Mouse (Mus musculus): ENCODE measurements at regions not wholly inside any gene's neighbourhood (a gene's known extent, or its start where the extent isn't known, plus 50 kb on each side); places are given as distances from the start of the nearest gene placed in this dataset.
"Not testable (repeated sequence)": the region's sequence is repeated elsewhere in the genome, so short reads cannot be mapped to it uniquely, and the experiment has no call there.

DNA sequence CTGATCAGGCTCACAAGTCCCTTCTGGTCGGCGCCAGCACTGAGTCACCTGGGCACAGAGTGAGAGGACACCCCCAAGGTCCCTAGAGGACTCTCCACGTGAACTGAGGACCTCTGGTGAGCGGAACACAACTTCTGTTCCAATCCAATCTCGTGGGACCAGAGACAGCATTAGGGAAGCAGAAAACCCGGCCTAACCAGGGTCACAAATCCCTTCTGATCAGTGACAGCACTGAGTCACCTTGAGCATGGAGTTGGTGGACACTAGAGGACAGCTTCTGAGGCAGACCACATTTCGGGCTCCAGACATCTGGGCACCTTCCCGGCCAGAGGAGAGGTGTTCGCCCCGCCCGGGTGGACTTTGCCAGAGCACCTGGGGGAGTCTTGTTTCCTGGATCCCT, 412.3 kb upstream of the Arid1b start:
- no peak for DNase-seq

GRCm38 (mm10) chr17:4610481-4610880, 383.7 kb upstream of the Arid1b start:
- DNase-seq = peak; percentile 18

- DNase-seq = no peak
Observed at GRCm38 (mm10) chr17:4610993-4611392, 383.1 kb upstream of the Arid1b start.

- DNase-seq = no peak
Observed at GRCm38 (mm10) chr17:4611711-4612110, 382.4 kb upstream of the Arid1b start.

- DNase-seq = peak; percentile 2
Observed at GRCm38 (mm10) chr17:4612136-4612535, 382.0 kb upstream of the Arid1b start.

DNA sequence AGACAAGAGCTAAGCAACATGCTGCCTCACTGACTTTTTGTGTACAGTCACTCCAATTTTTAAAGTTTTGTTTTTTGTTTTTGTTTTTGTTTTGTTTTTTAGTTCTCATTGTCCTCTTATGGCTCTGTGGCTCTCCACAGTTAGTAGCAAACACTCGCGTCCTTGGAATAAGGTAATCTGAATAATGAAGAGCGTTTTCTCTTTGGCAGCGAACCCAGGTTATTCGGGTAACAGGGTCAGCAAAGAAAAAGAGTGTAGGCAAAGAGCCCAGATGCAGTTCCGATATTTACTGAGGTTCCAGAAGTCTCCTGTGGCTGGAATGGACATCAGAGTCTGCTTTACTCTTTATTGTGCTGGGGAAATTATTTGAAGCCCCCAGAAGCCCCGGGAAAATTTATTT, 381.4 kb upstream of the Arid1b start:
- no peak for DNase-seq

- no peak for DNase-seq
Observed at GRCm38 (mm10) chr17:4620361-4620760, 373.8 kb upstream of the Arid1b start.

- DNase-seq = not testable (repeated sequence)
Observed at GRCm38 (mm10) chr17:4626126-4626525, 368.0 kb upstream of the Arid1b start.

- DNase-seq = no peak
Observed at GRCm38 (mm10) chr17:4627542-4627941, 366.6 kb upstream of the Arid1b start.

DNA sequence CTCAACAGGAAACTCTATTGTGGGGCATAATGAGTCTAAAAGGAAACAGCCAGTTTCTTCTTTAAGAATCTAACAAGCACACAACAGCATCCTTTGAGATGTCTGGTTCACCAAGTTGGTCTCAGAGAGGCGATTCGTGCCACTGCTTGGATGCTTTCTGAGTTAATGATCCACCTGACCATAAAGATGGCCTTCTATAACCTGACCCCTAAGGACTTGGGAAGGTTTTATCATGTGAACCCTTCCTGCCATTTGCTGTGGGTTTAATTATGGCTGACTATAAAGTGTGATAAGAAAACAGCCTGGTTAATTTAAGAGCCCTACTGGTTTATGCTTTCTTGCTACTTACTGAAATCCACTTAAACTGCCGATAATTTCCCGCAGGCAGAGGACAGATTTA, 363.0 kb upstream of the Arid1b start:
- no peak for DNase-seq

GRCm38 (mm10) chr17:4632506-4632905, 361.6 kb upstream of the Arid1b start:
- DNase-seq = no peak

- no peak for DNase-seq
Observed at GRCm38 (mm10) chr17:4633771-4634170, 360.4 kb upstream of the Arid1b start.

DNA sequence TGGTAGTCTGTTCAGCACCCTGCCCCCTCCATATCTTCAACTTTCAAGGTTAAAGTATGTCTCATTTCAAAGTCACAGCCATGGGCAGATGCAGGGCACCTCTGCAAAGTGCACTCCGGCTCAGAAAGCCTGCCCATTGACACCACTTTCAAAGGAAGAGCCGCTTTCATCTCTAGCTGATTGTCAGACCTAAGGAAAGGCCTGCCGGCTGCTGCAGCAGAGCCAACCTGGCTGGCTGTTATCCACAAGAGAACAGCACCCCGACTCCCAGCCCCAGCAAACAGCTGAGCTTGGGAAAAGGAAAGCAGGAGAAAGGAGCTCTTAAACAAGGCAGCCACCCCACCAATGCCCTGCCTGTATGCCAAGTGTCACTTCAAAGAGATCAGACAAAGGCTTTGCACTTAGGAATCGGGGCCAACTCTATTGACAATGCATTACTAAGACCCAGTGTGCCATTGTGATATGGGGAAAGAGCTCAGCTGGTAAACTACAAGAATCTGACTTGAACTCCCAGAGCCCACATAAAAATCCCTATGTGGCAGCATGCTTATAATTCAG, 357.3 kb upstream of the Arid1b start:
- DNase-seq = peak; percentile 2

- DNase-seq = no peak
Observed at GRCm38 (mm10) chr17:4639531-4639930, 354.6 kb upstream of the Arid1b start.

DNA sequence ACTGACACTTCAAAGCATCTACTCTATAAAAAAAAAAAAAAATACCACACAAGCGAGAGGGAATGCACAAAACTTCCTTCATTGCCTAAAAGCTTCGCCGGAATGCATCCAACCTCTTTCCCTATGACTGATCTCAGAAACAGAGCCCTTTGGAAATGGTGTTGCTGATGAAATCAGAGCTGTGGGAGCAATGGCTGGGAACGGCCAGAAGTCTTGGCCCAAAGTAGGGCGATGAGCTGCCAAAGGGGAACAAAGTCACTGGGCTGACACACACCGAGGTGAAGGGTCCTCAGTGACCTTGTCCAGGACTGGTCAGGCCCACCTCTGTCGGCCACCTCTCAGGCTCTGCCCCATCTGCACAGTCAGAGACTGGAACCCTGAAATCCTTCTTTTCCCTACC, 353.6 kb upstream of the Arid1b start:
- peak; percentile 66 for DNase-seq

DNA sequence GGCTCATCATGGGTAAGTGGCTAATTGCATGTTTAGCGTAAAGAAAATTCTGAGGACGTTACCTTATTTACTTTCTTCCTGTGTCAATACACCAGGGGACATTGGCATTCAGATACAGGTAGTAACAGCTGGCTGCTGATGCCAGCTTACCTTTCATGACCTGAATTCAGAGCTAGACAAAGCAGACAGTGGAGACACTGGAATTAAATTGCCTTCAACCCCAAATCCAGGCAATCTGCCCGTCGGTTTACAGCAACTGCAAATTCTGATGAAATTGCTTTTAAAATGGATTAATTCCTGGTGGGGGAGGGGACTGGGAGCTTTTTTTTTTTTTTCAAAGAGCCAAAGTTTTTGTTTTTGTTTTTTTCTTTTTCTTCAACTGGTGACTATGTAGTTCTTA, 353.0 kb upstream of the Arid1b start:
- peak; percentile 28 for DNase-seq

- no peak for DNase-seq
Observed at GRCm38 (mm10) chr17:4642046-4642445, 352.1 kb upstream of the Arid1b start.

GRCm38 (mm10) chr17:4643343-4643742, 350.8 kb upstream of the Arid1b start:
- no peak for DNase-seq

- no peak for DNase-seq
Observed at GRCm38 (mm10) chr17:4648603-4649002, 345.5 kb upstream of the Arid1b start.

DNA sequence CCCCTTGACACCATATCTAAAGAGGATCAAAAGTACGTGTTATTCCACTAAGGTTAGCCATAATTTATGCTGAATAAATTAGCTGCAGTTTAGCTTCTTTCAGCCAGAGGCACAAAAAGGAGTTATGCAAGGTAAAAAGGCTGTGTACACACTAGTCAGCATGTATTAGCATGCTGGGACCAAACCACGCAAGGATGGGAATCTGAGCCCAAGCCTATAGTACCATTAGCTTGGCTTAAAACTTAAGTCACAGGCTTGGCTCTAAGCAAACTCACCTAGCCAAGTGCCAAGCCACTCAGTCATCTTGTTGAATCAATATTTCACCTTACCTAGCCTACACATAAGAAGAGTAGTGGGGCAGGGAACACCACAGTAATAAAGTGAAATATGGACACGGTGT, 339.9 kb upstream of the Arid1b start:
- DNase-seq = no peak

DNA sequence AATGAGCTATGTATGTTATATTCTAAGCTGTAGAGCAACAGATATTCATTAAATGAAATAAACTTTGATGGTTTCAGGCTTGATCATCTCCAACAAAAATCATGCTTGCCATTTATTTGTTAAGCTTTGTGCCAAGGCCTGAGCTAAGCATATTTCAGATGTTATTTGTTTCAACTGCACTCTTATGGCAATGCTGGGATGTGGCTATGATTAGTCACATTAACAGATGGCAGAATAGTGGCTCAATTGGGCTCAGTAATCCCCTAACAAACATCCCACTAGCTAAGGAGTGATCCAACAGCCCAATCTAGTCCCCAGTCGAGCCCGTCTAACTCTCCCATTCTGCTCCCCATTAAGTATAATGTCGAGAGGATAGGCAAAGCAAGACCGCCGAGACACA, 332.1 kb upstream of the Arid1b start:
- no peak for DNase-seq

- DNase-seq = no peak
Observed at GRCm38 (mm10) chr17:4668511-4668910, 325.6 kb upstream of the Arid1b start.

DNA sequence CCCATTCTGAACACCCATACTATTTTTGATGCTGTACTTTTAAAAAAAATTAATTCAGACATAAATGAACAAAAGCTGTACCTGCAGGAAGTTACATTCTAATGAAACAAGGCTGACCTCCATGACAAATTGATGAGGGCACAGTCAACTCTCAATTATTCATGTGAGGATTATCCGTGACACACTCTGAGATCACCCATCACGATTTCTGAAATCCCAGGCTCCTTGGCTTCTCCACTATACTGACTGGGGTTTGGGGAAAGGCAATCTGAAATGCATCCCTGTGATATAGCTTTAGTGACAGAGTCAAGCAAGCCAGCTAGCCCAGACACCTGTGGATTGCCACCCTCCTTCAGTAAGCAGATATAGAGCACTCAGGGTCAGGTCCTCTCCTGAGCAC, 320.9 kb upstream of the Arid1b start:
- no peak for DNase-seq

- DNase-seq = no peak
Observed at GRCm38 (mm10) chr17:4706421-4706820, 287.7 kb upstream of the Arid1b start.

DNA sequence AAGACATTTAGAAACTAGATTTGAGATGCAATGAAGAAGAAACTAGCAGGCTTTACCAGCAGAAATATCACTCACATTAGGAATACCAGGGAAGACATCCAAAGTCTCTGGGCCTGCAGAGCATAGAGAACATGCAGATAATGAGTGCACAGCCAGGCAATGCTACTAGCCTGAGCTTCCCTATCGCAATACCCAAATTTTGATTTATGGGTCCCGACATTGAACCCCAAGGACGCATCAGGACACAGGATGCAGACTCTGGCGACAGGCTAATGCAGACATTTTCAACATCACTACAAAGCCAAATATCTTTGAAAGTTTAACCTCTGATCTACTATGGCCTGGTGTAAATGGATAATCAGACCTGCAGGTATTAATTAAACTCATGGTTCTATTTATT, 273.1 kb upstream of the Arid1b start:
- no peak for DNase-seq

DNA sequence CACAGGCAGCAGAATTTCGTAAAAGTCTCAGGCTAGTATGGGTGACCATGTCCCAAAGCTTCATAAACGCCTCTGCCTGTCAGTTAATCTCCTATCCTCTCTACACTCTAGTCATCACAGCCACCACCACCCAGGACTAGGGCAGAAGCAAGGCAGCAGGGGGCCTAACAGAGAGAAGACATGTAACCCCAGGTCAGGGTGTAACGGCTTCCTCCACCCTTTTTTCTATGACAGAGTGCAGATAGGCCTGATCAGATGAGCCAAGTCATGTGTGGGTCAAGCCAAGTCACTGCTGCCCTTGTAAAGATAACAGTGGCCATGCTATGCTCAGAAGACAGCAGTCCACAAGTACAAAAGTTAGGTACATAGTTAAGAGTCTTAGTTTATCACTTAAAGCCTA, 270.1 kb upstream of the Arid1b start:
- no peak for DNase-seq
